Mouse (Mus musculus): ENCODE data around the gene Cdsn. TPM values are rescaled to one million over a fixed set of nuclear protein-coding genes. Genes with fewer than 3 reads are reported as not detected.

Gene Cdsn
- polyA plus RNA-seq (2015; fragmentation: Illumina TruSeq; extraction: RNeasy Lipid Tissue Mini Kit (QIAGEN cat#74804); ENCODE audit: insufficient read depth, low replicate concordance): not detected

GRCm38 (mm10) chr17:35551881-35552414 lies at the start of gene Cdsn:
Gene Cdsn (plus strand): TSS chr17:35552128.

GRCm38 (mm10) chr17:35505776-35506175 lies 46.2 kb upstream of the Cdsn start, which contains the start of gene Pou5f1:
Gene Pou5f1 (plus strand): TSS chr17:35506018.

GRCm38 (mm10) chr17:35516652-35517500 lies 35.1 kb upstream of the Cdsn start, which contains the start of the genes Tcf19 and Cchcr1:
Gene Tcf19 (minus strand): TSS chr17:35516824.
Gene Cchcr1 (plus strand): TSS chr17:35517100.

DNA sequence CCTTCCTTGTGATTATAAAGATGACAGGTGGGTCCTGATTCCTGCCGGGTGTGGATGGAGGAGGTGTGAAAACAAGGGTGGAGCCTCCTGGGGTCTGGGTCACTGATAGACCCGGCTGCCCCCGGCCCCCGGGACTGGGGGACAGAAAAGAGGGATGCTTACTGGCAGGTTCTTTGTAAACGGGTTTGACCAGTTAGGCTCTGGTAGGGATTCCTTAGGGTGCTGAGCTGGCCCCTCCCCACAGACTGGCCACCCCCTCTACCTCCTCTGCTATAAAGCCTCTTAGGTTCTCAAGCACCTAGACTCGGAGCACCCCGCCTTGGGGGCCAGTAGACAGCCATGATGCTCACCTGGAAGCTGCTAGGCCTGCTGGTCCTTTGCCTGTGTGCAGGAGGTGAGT lies 19.0 kb upstream of the Cdsn start, which contains the start of gene Psors1c2:
Gene Psors1c2, plus strand, starts transcription at position 301 of the 400 bp plus-strand sequence.

DNA sequence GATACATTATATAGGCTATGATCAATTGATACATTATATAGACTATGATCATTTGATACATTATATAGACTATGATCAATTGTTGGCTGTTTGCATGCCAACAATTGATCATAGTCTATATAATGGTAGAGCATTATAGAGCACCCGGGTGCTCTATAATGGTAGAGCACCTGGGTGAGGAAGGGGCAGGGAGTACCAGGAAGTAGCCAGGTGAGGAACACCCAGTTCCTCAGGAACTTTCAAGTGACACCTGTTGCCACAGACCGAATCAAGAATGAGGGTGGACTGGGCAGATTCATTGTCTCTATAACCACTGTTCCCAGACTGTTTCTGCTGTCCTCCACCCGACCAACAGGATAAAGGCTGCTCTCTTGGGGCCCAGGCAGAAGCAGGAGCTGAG lies 15.2 kb downstream of the Cdsn start, which contains the start of gene 2300002M23Rik:
Gene 2300002M23Rik, plus strand, starts transcription at position 301 of the 400 bp plus-strand sequence.

DNA sequence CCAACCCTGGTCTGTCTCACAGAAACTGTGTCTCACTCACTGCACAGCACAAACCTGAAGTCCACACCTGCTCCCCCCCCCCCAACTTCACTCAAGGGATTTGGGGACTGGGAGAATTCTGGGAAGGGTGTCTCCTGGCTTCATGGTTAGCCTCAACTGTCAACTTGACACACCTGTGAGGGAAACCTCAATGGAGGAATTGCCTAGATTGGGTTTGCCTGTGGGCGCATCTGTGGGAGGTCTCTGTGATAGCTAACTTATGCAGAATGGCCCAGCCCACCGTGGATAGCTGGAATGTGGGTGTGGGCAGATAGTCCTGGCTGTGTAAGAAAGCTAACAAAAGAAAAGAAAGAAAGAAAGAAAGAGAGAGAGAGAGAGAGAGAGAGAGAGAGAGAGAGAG lies 49.3 kb downstream of the Cdsn start, which contains the start of gene Sfta2:
Gene Sfta2, plus strand, starts transcription at position 301 of the 400 bp plus-strand sequence.

Other genes starting within 250 kb of the Cdsn start
- gene H2-Q1, start 231.7 kb upstream of the Cdsn start, polyA plus RNA-seq (2015; fragmentation: Illumina TruSeq; extraction: RNeasy Lipid Tissue Mini Kit (QIAGEN cat#74804); ENCODE audit: insufficient read depth, low replicate concordance): not detected
- 0.76 TPM for gene H2-Q2, start 209.9 kb upstream of the Cdsn start, polyA plus RNA-seq (2015; fragmentation: Illumina TruSeq; extraction: RNeasy Lipid Tissue Mini Kit (QIAGEN cat#74804); ENCODE audit: insufficient read depth, low replicate concordance)
- gene H2-Q4, start 172.5 kb upstream of the Cdsn start, polyA plus RNA-seq (2015; fragmentation: Illumina TruSeq; extraction: RNeasy Lipid Tissue Mini Kit (QIAGEN cat#74804); ENCODE audit: insufficient read depth, low replicate concordance): 233 TPM
- gene H2-Q6, start 127.3 kb upstream of the Cdsn start, polyA plus RNA-seq (2015; fragmentation: Illumina TruSeq; extraction: RNeasy Lipid Tissue Mini Kit (QIAGEN cat#74804); ENCODE audit: insufficient read depth, low replicate concordance): 354 TPM
- gene H2-Q7, start 113.0 kb upstream of the Cdsn start, polyA plus RNA-seq (2015; fragmentation: Illumina TruSeq; extraction: RNeasy Lipid Tissue Mini Kit (QIAGEN cat#74804); ENCODE audit: insufficient read depth, low replicate concordance): 333 TPM
- gene H2-Q10, start 82.0 kb upstream of the Cdsn start, polyA plus RNA-seq (2015; fragmentation: Illumina TruSeq; extraction: RNeasy Lipid Tissue Mini Kit (QIAGEN cat#74804); ENCODE audit: insufficient read depth, low replicate concordance): 14.7 TPM
- gene Pou5f1, start 46.1 kb upstream of the Cdsn start, polyA plus RNA-seq (2015; fragmentation: Illumina TruSeq; extraction: RNeasy Lipid Tissue Mini Kit (QIAGEN cat#74804); ENCODE audit: insufficient read depth, low replicate concordance): not detected
- 11.4 TPM for gene Tcf19, start 35.3 kb upstream of the Cdsn start, polyA plus RNA-seq (2015; fragmentation: Illumina TruSeq; extraction: RNeasy Lipid Tissue Mini Kit (QIAGEN cat#74804); ENCODE audit: insufficient read depth, low replicate concordance)
- 4.5 TPM for gene Cchcr1, start 35.0 kb upstream of the Cdsn start, polyA plus RNA-seq (2015; fragmentation: Illumina TruSeq; extraction: RNeasy Lipid Tissue Mini Kit (QIAGEN cat#74804); ENCODE audit: insufficient read depth, low replicate concordance)
- gene Psors1c2, start 18.9 kb upstream of the Cdsn start, polyA plus RNA-seq (2015; fragmentation: Illumina TruSeq; extraction: RNeasy Lipid Tissue Mini Kit (QIAGEN cat#74804); ENCODE audit: insufficient read depth, low replicate concordance): not detected
- not detected for gene 2300002M23Rik, start 15.3 kb downstream of the Cdsn start, polyA plus RNA-seq (2015; fragmentation: Illumina TruSeq; extraction: RNeasy Lipid Tissue Mini Kit (QIAGEN cat#74804); ENCODE audit: insufficient read depth, low replicate concordance)
- not detected for gene Sfta2, start 49.4 kb downstream of the Cdsn start, polyA plus RNA-seq (2015; fragmentation: Illumina TruSeq; extraction: RNeasy Lipid Tissue Mini Kit (QIAGEN cat#74804); ENCODE audit: insufficient read depth, low replicate concordance)
- gene Gm9573, start 74.5 kb downstream of the Cdsn start, polyA plus RNA-seq (2015; fragmentation: Illumina TruSeq; extraction: RNeasy Lipid Tissue Mini Kit (QIAGEN cat#74804); ENCODE audit: insufficient read depth, low replicate concordance): not detected
- gene Mucl3, start 91.6 kb downstream of the Cdsn start, polyA plus RNA-seq (2015; fragmentation: Illumina TruSeq; extraction: RNeasy Lipid Tissue Mini Kit (QIAGEN cat#74804); ENCODE audit: insufficient read depth, low replicate concordance): not detected
- 10.5 TPM for gene Vars2, start 115.5 kb downstream of the Cdsn start, polyA plus RNA-seq (2015; fragmentation: Illumina TruSeq; extraction: RNeasy Lipid Tissue Mini Kit (QIAGEN cat#74804); ENCODE audit: insufficient read depth, low replicate concordance)
- 8.0 TPM for gene Gtf2h4, start 121.6 kb downstream of the Cdsn start, polyA plus RNA-seq (2015; fragmentation: Illumina TruSeq; extraction: RNeasy Lipid Tissue Mini Kit (QIAGEN cat#74804); ENCODE audit: insufficient read depth, low replicate concordance)
- gene Ddr1, start 152.5 kb downstream of the Cdsn start, polyA plus RNA-seq (2015; fragmentation: Illumina TruSeq; extraction: RNeasy Lipid Tissue Mini Kit (QIAGEN cat#74804); ENCODE audit: insufficient read depth, low replicate concordance): 5.6 TPM

Data from spleen, adult 10 weeks (tissue).